Mouse (Mus musculus): Measurements from ENCODE around the gene Ubxn2a.

The Ubxn2a gene

DNA sequence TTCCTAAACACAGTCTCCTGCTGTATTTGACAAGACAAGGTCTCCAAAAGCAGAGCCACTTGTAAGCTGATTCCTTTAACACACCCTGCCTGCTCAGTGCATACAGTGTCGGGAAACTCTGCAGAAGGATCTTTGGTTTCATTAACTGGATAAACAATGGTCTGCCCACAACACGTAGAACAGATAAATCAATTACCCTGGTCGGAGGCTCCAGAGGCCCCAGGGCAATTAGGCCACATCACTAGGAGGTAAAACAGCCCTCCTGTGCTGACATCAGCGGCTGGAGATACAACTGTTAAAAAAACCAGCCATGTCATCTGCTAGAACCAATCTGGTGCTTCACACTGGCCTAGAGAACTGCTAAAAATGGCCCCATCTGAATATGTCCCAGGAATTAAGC is 70.5 kb downstream of the Ubxn2a start:
- DNase-seq (ENCODE audit: inconsistent ontology term) = no peak
